Mouse (Mus musculus): ENCODE data around the gene Pgs1. TPM values are rescaled to one million over a fixed set of nuclear protein-coding genes. Genes with fewer than 3 reads are reported as not detected.

Gene Pgs1
- polyA plus RNA-seq, 1 experiment: not detected

- no peak overlapping the region for H3K27ac ChIP-seq (ENCODE audit: insufficient read depth, low read depth, low read length)
- no peak overlapping the region for H3K4me3 ChIP-seq (ENCODE audit: insufficient read depth, low read depth, low read length)
- WGBS: 63% methylated on average over 5 of the region's 5 CpGs
- TF ChIP-seq CTCF (IDR thresholded peaks at IDR 0.05; ENCODE audit: insufficient read depth, low read depth, low read length) (no peak), POLR2A (IDR thresholded peaks at IDR 0.05; ENCODE audit: insufficient read depth, low read depth, low read length) (no peak)
- H3K4me1 ChIP-seq (ENCODE audit: control insufficient read depth, insufficient read depth, low read length): peaks cover 27% of the 10 kb centered on the region
These were observed 17.6 kb downstream of the Pgs1 start for GRCm38 (mm10) chr11:118003718-118004117.

- H3K4me3 ChIP-seq (ENCODE audit: insufficient read depth, low read depth, low read length): no peak overlapping the region
- peaks cover 31% of the 10 kb centered on the region for H3K4me1 ChIP-seq (ENCODE audit: control insufficient read depth, insufficient read depth, low read length)
- 84% methylated on average over 5 of the region's 5 CpGs for WGBS
- H3K27ac ChIP-seq (ENCODE audit: insufficient read depth, low read depth, low read length): no peak overlapping the region
- TF ChIP-seq POLR2A (IDR thresholded peaks at IDR 0.05; ENCODE audit: insufficient read depth, low read depth, low read length): no peak
- TF ChIP-seq CTCF (IDR thresholded peaks at IDR 0.05; ENCODE audit: insufficient read depth, low read depth, low read length): no peak
These were observed 18.1 kb downstream of the Pgs1 start for GRCm38 (mm10) chr11:118004217-118004616.

- H3K4me1 ChIP-seq (ENCODE audit: control insufficient read depth, insufficient read depth, low read length): peaks cover 25% of the 10 kb centered on the region
- H3K4me3 ChIP-seq (ENCODE audit: insufficient read depth, low read depth, low read length): no peak overlapping the region
- WGBS: 67% methylated on average over 8 of the region's 8 CpGs
- TF ChIP-seq POLR2A (IDR thresholded peaks at IDR 0.05; ENCODE audit: insufficient read depth, low read depth, low read length): no peak
- no peak for TF ChIP-seq CTCF (IDR thresholded peaks at IDR 0.05; ENCODE audit: insufficient read depth, low read depth, low read length)
- no peak overlapping the region for H3K27ac ChIP-seq (ENCODE audit: insufficient read depth, low read depth, low read length)
These were observed 21.5 kb downstream of the Pgs1 start for GRCm38 (mm10) chr11:118007460-118008143.

GRCm38 (mm10) chr11:118008144-118008805 lies 22.2 kb downstream of the Pgs1 start:
- Histone ChIP-seq H3K4me3 (ENCODE audit: insufficient read depth, low read depth, low read length) (no peak overlapping the region), H3K27ac (ENCODE audit: insufficient read depth, low read depth, low read length) (no peak overlapping the region), H3K4me1 (ENCODE audit: control insufficient read depth, insufficient read depth, low read length) (peaks cover 25% of the 10 kb centered on the region)
- 84% methylated on average over 5 of the region's 5 CpGs for WGBS
- no peak for TF ChIP-seq CTCF (IDR thresholded peaks at IDR 0.05; ENCODE audit: insufficient read depth, low read depth, low read length)
- no peak for TF ChIP-seq POLR2A (IDR thresholded peaks at IDR 0.05; ENCODE audit: insufficient read depth, low read depth, low read length)

GRCm38 (mm10) chr11:118008843-118009242 lies 22.8 kb downstream of the Pgs1 start:
- WGBS: 78% methylated on average over 8 of the region's 8 CpGs
- Histone ChIP-seq H3K4me1 (ENCODE audit: control insufficient read depth, insufficient read depth, low read length) (peaks cover 25% of the 10 kb centered on the region), H3K27ac (ENCODE audit: insufficient read depth, low read depth, low read length) (peak overlapping the region; percentile 20; the same call in 1 of the 2 replicates), H3K4me3 (ENCODE audit: insufficient read depth, low read depth, low read length) (no peak overlapping the region)
- TF ChIP-seq CTCF (IDR thresholded peaks at IDR 0.05; ENCODE audit: insufficient read depth, low read depth, low read length): no peak
- TF ChIP-seq POLR2A (IDR thresholded peaks at IDR 0.05; ENCODE audit: insufficient read depth, low read depth, low read length): no peak

- H3K4me3 ChIP-seq (ENCODE audit: insufficient read depth, low read depth, low read length): no peak overlapping the region
- H3K4me1 ChIP-seq (ENCODE audit: control insufficient read depth, insufficient read depth, low read length): peaks cover 29% of the 10 kb centered on the region
- WGBS: 57% methylated on average over 4 of the region's 4 CpGs
- peak overlapping the region; percentile 16; the same call in 1 of the 2 replicates for H3K27ac ChIP-seq (ENCODE audit: insufficient read depth, low read depth, low read length)
- TF ChIP-seq CTCF (IDR thresholded peaks at IDR 0.05; ENCODE audit: insufficient read depth, low read depth, low read length): no peak
- TF ChIP-seq POLR2A (IDR thresholded peaks at IDR 0.05; ENCODE audit: insufficient read depth, low read depth, low read length): no peak
These were observed 23.9 kb downstream of the Pgs1 start for GRCm38 (mm10) chr11:118009865-118010571.

- Histone ChIP-seq H3K4me3 (ENCODE audit: insufficient read depth, low read depth, low read length) (no peak overlapping the region), H3K27ac (ENCODE audit: insufficient read depth, low read depth, low read length) (no peak overlapping the region), H3K4me1 (ENCODE audit: control insufficient read depth, insufficient read depth, low read length) (peaks cover 25% of the 10 kb centered on the region)
- 96% methylated on average over 1 of the region's 1 CpGs for WGBS
- TF ChIP-seq CTCF (IDR thresholded peaks at IDR 0.05; ENCODE audit: insufficient read depth, low read depth, low read length) (no peak), POLR2A (IDR thresholded peaks at IDR 0.05; ENCODE audit: insufficient read depth, low read depth, low read length) (no peak)
These were observed 26.5 kb downstream of the Pgs1 start for GRCm38 (mm10) chr11:118012595-118012994.

- WGBS: 82% methylated on average over 2 of the region's 2 CpGs
- H3K27ac ChIP-seq (ENCODE audit: insufficient read depth, low read depth, low read length): no peak overlapping the region
- TF ChIP-seq POLR2A (IDR thresholded peaks at IDR 0.05; ENCODE audit: insufficient read depth, low read depth, low read length) (no peak), CTCF (IDR thresholded peaks at IDR 0.05; ENCODE audit: insufficient read depth, low read depth, low read length) (no peak)
- peaks cover 19% of the 10 kb centered on the region for H3K4me1 ChIP-seq (ENCODE audit: control insufficient read depth, insufficient read depth, low read length)
- no peak overlapping the region for H3K4me3 ChIP-seq (ENCODE audit: insufficient read depth, low read depth, low read length)
These were observed 27.2 kb downstream of the Pgs1 start for GRCm38 (mm10) chr11:118013339-118013738.

All from olfactory bulb, adult 2 months (tissue).